Mouse (Mus musculus) T-helper 2 cell (primary cell): Measurements from ENCODE around the gene Gtpbp6.

Source experiments
- in situ Hi-C: fragments of 300-600 bp; cut with MboI, MseI; formaldehyde crosslinking; loops from one replicate; pipeline ENCODE4 v1.15.1; 2025; ENCODE audit warnings: high pct_unique_total_duplicates

Gtpbp6 gene

DNA sequence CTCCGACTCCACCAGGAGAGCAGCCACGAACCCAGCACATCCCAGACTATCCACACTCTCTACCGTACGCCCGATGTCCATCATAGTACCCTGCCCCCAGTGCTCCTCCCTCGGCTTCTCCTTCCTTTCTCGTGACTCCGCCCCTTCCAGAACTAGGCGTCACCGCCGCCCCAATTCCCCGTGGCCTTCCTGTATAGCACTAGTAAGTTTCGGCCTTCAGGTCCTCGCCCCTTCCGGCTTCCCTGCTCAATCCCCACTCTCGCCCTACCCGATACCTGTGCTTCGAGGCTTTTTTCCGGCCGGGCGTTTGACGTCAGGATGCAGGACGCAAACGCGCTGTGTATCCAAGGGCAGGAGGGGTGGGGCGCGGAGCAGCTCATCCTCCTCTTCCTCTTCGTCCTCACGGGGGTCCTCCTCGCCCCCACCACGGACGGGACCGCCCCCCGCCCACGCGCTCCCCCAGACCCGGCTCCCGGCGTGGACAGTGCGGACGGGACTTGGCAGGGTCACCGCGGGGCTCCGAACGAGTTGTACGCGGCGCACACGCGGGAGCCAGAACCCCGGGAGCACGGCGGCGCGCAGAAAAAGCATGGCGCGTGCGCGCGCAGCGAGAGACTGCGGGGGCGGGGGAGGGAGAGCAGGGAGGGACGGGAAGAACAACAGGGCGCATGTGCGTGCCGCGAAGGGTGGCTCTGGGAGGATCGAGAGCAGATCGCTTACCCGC lies at the start of gene Gtpbp6:
Gene Gtpbp6, minus strand, starts transcription at position 617 of the 724 bp plus-strand sequence.
- in situ Hi-C loops: loop anchor here (25.0 kb wide), 1 partner anchor 1645 kb away; the partner anchor contains the start of gene Pcgf3

DNA sequence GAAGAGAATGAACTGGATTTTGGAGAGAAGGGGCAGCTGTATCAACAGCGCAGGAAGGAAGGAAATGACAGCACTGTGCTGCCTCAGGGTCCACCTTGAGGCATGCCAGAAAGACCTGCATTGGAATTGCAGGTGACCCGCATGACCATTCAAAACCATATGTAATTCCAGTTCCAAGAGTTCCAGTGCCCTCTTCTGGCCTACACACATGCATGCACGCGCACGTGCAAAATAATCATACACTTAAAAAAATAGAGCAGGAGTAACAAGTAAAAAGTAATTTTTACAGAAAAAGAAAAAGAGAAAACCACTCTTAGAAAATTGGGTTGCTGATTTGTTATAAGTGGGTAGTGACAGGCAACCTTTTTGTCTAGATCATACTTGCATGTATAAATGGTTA lies 35.0 kb upstream of the Gtpbp6 start:
- in situ Hi-C loops: no loop called here

- in situ Hi-C loops: no loop called here
Measured at GRCm38 (mm10) chr5:110142309-110142708, 34.3 kb upstream of the Gtpbp6 start.

DNA sequence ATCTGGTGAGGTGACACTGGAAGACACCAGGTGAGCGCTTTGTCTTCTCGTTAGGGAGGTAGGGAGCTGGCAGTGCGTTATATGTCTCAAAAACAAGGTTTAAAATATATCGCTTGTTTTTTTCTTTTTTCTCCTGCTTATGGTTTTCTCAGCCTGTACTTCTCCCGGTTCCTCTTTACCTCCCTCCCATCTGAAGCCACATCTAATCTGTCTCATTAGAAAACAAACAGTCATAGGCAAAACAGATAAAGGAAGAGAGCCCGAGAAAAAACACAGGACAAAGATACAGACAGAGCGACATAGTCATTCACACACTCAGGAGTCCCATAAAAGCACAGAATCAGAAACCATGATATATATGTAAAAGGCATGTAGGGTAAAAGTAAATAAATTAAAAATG lies 32.4 kb upstream of the Gtpbp6 start:
- in situ Hi-C loops: no loop called here

- in situ Hi-C loops: no loop called here
Measured at GRCm38 (mm10) chr5:110139325-110139724, 31.3 kb upstream of the Gtpbp6 start.

- in situ Hi-C loops: no loop called here
Measured at GRCm38 (mm10) chr5:110137816-110138215, 29.8 kb upstream of the Gtpbp6 start.

DNA sequence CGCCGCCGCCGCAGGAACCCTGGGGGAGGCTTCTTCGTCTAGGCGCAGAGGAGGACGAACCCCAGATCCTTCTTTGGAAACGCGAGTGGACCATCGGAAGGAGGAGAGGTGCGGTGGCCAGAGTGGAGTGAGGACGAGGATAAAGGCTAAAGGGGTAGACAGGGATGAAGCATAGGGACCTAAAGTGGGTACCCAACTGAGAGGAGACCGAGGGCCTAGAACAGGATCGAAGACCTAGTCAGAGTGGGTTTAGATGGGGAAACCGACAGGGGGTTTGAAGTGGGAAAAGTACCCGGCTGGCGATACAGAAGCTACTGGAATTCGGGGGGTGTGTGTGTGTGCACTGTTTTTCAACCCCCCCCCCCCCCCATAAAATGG lies 28.1 kb upstream of the Gtpbp6 start:
- in situ Hi-C loops: no loop called here

- in situ Hi-C loops: no loop called here
Measured at GRCm38 (mm10) chr5:110135293-110136086, 27.5 kb upstream of the Gtpbp6 start, which contains the start of gene Chfr. Gene Chfr, plus strand, starts transcription at chr5:110135842.

DNA sequence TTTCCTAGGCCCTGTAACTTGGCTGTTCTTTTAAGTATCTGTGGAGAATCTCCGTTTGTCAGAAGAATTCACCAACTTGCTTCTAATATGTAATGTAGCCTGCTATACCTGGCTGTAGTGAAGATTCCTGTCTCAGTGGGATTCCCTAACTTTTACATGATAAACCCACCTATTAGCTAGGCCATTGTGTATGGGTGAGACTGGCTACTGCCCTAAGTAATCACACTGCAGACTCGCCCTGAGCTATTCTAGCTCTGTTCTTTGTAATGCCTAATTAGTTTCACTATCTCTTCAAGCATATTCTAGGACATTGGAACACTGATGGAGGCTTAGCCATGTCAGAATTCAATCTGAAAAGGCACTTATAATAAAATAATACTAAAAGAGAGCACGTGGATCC lies 14.4 kb upstream of the Gtpbp6 start:
- in situ Hi-C loops: loop anchor here (25.0 kb wide), 1 partner anchor 1660 kb away; the partner anchor contains the start of gene Pcgf3

DNA sequence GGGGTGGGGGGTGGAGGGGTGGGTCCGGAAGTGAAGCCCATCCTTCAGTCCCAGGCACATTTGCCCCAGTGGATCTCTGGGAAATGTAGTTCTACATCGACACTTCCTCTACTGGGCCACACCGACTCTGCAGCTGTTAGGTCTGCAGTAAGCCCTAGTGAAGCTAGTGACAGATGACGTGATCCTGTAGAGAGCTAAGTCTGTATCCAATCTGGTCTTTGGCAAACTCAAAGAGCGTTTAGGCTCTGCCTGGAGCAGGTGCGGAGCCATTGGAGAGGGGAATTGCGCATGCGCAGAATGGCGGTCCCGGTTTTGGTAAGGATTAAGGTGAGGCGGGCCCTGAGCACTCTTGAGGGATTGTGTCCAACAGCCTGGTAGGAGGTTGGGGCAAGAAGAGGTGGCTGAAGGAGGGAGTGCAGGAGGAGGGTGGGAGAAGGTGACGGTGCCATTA lies 2.0 kb upstream of the Gtpbp6 start, which contains the start of gene Zfp605:
Gene Zfp605, plus strand, starts transcription at position 102 of the 451 bp plus-strand sequence.
- in situ Hi-C loops: loop anchor here (25.0 kb wide), 1 partner anchor 1648 kb away; the partner anchor contains the start of gene Pcgf3

GRCm38 (mm10) chr5:110108305-110108628 lies 270 bp upstream of the Gtpbp6 start:
- in situ Hi-C loops: loop anchor here (25.0 kb wide), 1 partner anchor 1646 kb away; the partner anchor contains the start of gene Pcgf3

DNA sequence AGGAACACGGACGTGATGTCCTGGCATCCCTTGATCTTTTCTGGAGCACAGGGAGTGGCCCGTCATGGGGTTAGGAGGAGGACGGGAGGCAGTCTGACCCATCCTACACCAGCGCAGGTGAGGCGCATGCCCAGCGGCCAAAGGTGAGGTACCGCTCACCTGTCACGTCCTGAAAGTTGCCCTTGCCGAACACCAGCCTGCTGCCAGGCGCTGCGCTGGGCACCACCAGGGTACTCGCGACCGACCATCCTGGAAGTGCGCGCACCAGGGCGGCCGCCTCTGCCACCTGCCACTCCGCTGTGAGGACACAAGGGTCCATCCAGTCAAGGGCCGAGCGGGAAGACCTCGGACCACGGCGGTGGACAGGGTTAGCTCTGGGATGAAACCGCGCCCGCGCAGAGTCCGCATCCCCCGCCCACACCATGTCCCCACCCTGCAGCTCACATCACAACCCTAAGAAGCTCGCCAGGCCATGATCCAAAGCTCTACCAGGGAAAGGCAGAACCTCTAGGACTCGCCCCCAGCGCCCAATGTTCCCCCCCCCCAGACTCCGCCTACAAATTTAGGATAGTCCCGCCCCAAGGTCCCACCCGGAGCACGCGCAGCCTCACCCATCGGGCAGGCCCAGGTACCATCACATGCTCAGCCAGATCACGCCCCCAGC lies 964 bp downstream of the Gtpbp6 start:
- in situ Hi-C loops: loop anchor here (25.0 kb wide), 1 partner anchor 1645 kb away; the partner anchor contains the start of gene Pcgf3

DNA sequence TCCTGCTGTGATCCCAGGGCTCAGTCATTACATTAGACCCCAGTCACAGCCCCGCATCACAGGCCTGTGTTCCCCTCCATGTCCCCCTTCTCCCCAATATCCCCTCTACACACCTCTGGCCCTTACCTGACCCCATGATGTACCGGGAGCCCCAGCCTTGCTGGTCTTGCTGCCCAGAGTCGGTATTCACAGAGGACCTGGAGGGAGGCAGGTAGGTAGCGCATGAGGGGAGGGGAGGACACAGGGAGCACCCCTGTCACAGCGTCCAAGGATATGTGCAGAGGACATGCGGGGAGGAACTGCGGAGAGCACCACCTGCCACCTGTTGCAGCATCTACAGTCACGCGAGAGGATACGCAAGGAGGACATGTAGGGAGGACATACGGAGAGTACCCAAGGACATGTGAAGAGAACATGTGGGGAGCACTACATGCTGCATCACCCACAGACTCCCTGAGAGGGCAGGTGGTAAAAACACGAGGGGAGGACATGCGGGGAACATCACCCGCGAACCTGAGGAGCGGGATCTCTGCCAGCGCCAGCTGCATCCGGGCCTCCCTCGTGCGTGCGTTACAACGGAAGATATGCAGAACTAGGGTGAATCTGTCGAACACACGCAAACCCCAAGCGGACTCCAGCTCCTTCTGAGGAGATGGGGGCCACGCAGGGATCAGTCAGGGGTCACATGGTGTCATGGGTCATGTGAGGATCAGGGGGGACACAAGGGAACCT lies 1.7 kb downstream of the Gtpbp6 start:
- in situ Hi-C loops: loop anchor here (25.0 kb wide), 1 partner anchor 1644 kb away; the partner anchor contains the start of gene Pcgf3

- in situ Hi-C loops: loop anchor here (25.0 kb wide), 1 partner anchor 1642 kb away; the partner anchor contains the start of gene Pcgf3
Measured at GRCm38 (mm10) chr5:110104616-110105380, 3.2 kb downstream of the Gtpbp6 start.

GRCm38 (mm10) chr5:110103901-110104615 lies 3.9 kb downstream of the Gtpbp6 start:
- in situ Hi-C loops: loop anchor here (25.0 kb wide), 1 partner anchor 1642 kb away; the partner anchor contains the start of gene Pcgf3

GRCm38 (mm10) chr5:110102853-110103625 lies 5.0 kb downstream of the Gtpbp6 start:
- in situ Hi-C loops: loop anchor here (25.0 kb wide), 1 partner anchor 1641 kb away; the partner anchor contains the start of gene Pcgf3

GRCm38 (mm10) chr5:110102429-110102828 lies 5.6 kb downstream of the Gtpbp6 start:
- in situ Hi-C loops: loop anchor here (25.0 kb wide), 1 partner anchor 1640 kb away; the partner anchor contains the start of gene Pcgf3

DNA sequence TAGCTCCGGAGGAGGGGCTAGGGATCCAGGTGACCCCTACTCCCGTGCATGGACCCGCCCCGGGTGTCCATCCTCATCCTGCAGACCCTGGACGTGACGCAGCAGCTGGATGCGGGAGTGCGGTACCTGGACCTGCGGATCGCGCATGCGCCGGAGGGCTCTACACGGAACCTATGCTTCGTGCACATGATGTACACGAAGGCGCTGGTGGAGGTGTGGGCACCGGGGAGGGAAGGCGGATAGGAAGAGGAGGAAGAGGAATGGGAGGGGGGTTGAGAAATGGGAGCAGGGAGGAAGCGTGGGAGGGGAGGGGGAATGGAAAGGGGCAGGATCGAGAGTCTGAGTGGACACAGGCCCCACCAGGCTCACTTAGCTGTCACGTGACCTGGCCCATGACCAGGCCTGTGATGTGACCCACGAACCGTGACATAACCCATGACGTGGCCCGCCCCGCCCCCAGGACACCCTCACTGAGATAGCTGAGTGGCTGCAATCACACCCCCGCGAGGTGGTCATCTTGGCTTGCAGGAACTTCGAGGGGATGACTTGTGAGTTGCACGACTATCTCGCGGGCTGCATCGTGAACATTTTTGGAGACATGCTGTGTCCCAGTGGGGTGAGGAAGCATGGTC lies 6.2 kb downstream of the Gtpbp6 start:
- in situ Hi-C loops: loop anchor here (25.0 kb wide), 1 partner anchor 1640 kb away; the partner anchor contains the start of gene Pcgf3
